Mouse (Mus musculus): ENCODE data around the gene March4.

GRCm38 (mm10) chr1:72509551-72509950, 27.2 kb downstream of the March4 start:
- no peak for TF ChIP-seq CTCF (IDR thresholded peaks at IDR 0.05; ENCODE audit: extremely low read depth, insufficient read length, insufficient replicate concordance, low read depth, low read length)
- TF ChIP-seq POLR2A (IDR thresholded peaks at IDR 0.05; ENCODE audit: low read depth, low read length) = no peak

Measured in small intestine, adult 2 months (tissue).